Comparison of ENCODE assay signal across 11 mouse cellular contexts in the genomic region with DNA sequence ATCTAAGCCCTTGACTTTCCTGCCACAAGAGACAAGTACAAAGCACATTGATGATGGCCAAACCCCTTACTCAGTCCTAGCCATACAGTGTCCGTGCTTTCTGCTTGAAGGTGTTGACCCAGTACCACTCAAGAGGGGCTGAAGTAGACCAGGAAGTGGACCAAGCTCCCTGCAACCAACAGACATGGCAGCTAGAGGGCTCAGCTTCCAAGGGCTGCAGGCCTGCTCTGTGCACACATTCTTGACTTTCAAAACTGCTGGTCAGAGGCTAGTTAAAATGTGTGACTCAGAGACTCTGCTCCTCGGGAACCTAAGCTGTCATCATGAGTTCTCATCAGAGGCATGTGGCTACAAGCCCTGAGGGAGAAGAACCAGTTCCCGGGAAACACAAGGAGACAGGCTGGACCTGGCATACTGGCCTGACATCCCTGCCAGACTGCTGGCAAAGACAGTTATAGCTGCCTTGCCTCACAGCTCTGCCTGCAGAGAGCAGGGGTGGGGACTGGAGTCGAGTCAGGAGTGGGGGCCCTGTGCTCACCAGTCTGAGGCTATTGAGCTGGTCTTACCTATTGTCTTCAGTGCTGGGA. TPM values are rescaled to one million over a fixed set of nuclear protein-coding genes. Genes with fewer than 3 reads are reported as not detected.
DNase-seq lines count a peak whose midpoint lies in the region; ATAC-seq and TF ChIP-seq lines count a peak whose summit lies in the region.
"Had no signal": no experiment of that assay in that cellular context is flagged by ENCODE, and none has a peak within 500 bp of the region (broad histone marks: within the 10 kb centered on the region; RNA-seq: fewer than 3 reads in every experiment).

No protein-coding gene starts in this region.

- no peak overlapping the region for H3K27ac ChIP-seq in intestine, postnatal 0 days (ENCODE audit: low read depth, low read length)
- no peak overlapping the region for H3K27ac ChIP-seq in intestine, embryonic 15.5 days
- no peak overlapping the region for H3K27ac ChIP-seq in midbrain, embryonic 14.5 days (replicated peaks; ENCODE audit: low read depth, low read length)
- H3K27ac ChIP-seq: forebrain, embryonic 15.5 days; liver, embryonic 13.5 days had no signal

- H3K4me3 ChIP-seq in intestine, postnatal 0 days (ENCODE audit: low read depth, low read length), result no peak overlapping the region
- H3K4me3 ChIP-seq in intestine, embryonic 15.5 days (replicated peaks), result no peak overlapping the region
- no peak overlapping the region for H3K4me3 ChIP-seq in midbrain, embryonic 14.5 days (replicated peaks; ENCODE audit: low read depth, low read length)
- H3K4me3 ChIP-seq: forebrain, embryonic 15.5 days; liver, embryonic 13.5 days had no signal

- 62% methylated on average over 4 of the region's 4 CpGs for WGBS in intestine, postnatal 0 days
- WGBS in intestine, embryonic 15.5 days, result 66% methylated on average over 4 of the region's 4 CpGs
- 71% methylated on average over 4 of the region's 4 CpGs for WGBS in midbrain, embryonic 14.5 days

- H3K9me3 ChIP-seq in intestine, postnatal 0 days (ENCODE audit: control insufficient read depth), result no peaks in the 10 kb centered on the region
- H3K9me3 ChIP-seq in intestine, embryonic 15.5 days, result no peaks in the 10 kb centered on the region
- H3K9me3 ChIP-seq in midbrain, embryonic 14.5 days (ENCODE audit: control insufficient read depth, low read length), result no peaks in the 10 kb centered on the region
- H3K9me3 ChIP-seq: forebrain, embryonic 15.5 days; liver, embryonic 13.5 days had no signal

- DNase-seq in NIH3T3 (ENCODE audit: low read depth), result peak; percentile 71
- peak; percentile 93 for DNase-seq in cerebellum, adult 11-12 months
- peak; percentile 15 for DNase-seq in gastrocnemius, postnatal 14 days
- no peak for DNase-seq in midbrain, embryonic 14.5 days
- DNase-seq: liver, embryonic 13.5 days; thymus, postnatal 36 days had no signal

- H3K27me3 ChIP-seq in intestine, postnatal 0 days (replicated peaks; ENCODE audit: control insufficient read depth, insufficient read depth, low read length), result no peaks in the 10 kb centered on the region
- H3K27me3 ChIP-seq in intestine, embryonic 15.5 days (replicated peaks), result 0 out of 2 replicates have a peak, but pooled peaks cover 3% of the 10 kb centered on the region
- no peaks in the 10 kb centered on the region for H3K27me3 ChIP-seq in midbrain, embryonic 14.5 days (ENCODE audit: control insufficient read depth, insufficient read depth, low read length)
- H3K27me3 ChIP-seq: forebrain, embryonic 15.5 days had no signal

- no peak overlapping the region for H3K4me2 ChIP-seq in intestine, postnatal 0 days (replicated peaks; ENCODE audit: low read depth)
- no peak overlapping the region for H3K4me2 ChIP-seq in intestine, embryonic 15.5 days (replicated peaks)
- no peak overlapping the region for H3K4me2 ChIP-seq in midbrain, embryonic 14.5 days (ENCODE audit: low read length)
- H3K4me2 ChIP-seq: forebrain, embryonic 15.5 days; liver, embryonic 13.5 days had no signal

- H3K4me1 ChIP-seq in intestine, postnatal 0 days (replicated peaks; ENCODE audit: control insufficient read depth, insufficient read depth, low read length), result no peaks in the 10 kb centered on the region
- H3K4me1 ChIP-seq in intestine, embryonic 15.5 days (replicated peaks), result no peaks in the 10 kb centered on the region
- H3K4me1 ChIP-seq in midbrain, embryonic 14.5 days (ENCODE audit: control insufficient read depth, insufficient read depth, low read length), result no peaks in the 10 kb centered on the region; the same call in 1 of the 2 replicates
- H3K4me1 ChIP-seq: forebrain, embryonic 15.5 days; liver, embryonic 13.5 days had no signal

- no peaks in the 10 kb centered on the region for H3K36me3 ChIP-seq in intestine, postnatal 0 days (ENCODE audit: control insufficient read depth, insufficient read depth)
- no peaks in the 10 kb centered on the region for H3K36me3 ChIP-seq in intestine, embryonic 15.5 days
- H3K36me3 ChIP-seq in midbrain, embryonic 14.5 days (ENCODE audit: control insufficient read depth, insufficient read depth, low read length), result no peaks in the 10 kb centered on the region
- H3K36me3 ChIP-seq: forebrain, embryonic 15.5 days; liver, embryonic 13.5 days had no signal

- no peak for ATAC-seq in intestine, postnatal 0 days
- ATAC-seq in intestine, embryonic 15.5 days, result no peak
- ATAC-seq in midbrain, embryonic 14.5 days (ENCODE audit: low FRiP score, low TSS enrichment), result no peak
- ATAC-seq in CD4-positive, CD25-positive, alpha-beta regulatory T cell, adult 4 months, result no peak
- ATAC-seq: forebrain, embryonic 15.5 days had no signal

- intact Hi-C loops in gastrocnemius, postnatal 14 days (cut with DNase I; ENCODE audit: low total_unique reads), result no loop called here

- TF ChIP-seq CTCF in intestine, postnatal 0 days (IDR thresholded peaks at IDR 0.05; ENCODE audit: low read depth), result peak; percentile 34

- H3K9ac ChIP-seq in intestine, postnatal 0 days (ENCODE audit: low read depth, low read length), result no peak overlapping the region
- H3K9ac ChIP-seq in intestine, embryonic 15.5 days, result no peak overlapping the region
- no peak overlapping the region for H3K9ac ChIP-seq in midbrain, embryonic 14.5 days (replicated peaks; ENCODE audit: low read length)
- H3K9ac ChIP-seq: forebrain, embryonic 15.5 days; liver, embryonic 13.5 days had no signal

RNA-seq across cellular contexts. Expression of gene Bhlhe23, which starts 37.4 kb away (rescaled TPM):
- not detected in 2 replicates for polyA plus RNA-seq in intestine, postnatal 0 days (2015; fragmentation: Nextera tagmentation; extraction: Ambion mirVana)
- polyA plus RNA-seq in intestine, embryonic 15.5 days (2015; fragmentation: Nextera tagmentation; extraction: Ambion mirVana), result not detected in 2 replicates
- total RNA-seq in gastrocnemius, postnatal 14 days (2021), result not detected
- polyA plus RNA-seq in midbrain, embryonic 14.5 days (2014; fragmentation: Nextera tagmentation; extraction: Ambion mirVana), result 20.1 and 21.3 TPM in 2 replicates
- not detected for polyA plus RNA-seq in CD4-positive, CD25-positive, alpha-beta regulatory T cell, adult 4 months (2017; shearing (Covaris generic))
- polyA plus RNA-seq: intestine, embryonic 14.5 days; liver, embryonic 13.5 days had no signal

Comparison
In these comparisons a context has a peak if more than half of its experiments do, and no peak if none do; other contexts are left out.
1. RNA of gene Bhlhe23, which starts 37.4 kb away (polyA plus RNA-seq): 20.1 to 21.3 TPM in midbrain, embryonic 14.5 days; not detected in intestine, postnatal 0 days, not detected in intestine, embryonic 15.5 days and not detected in CD4-positive, CD25-positive, alpha-beta regulatory T cell, adult 4 months; every median in the first group is over 10 times any median in the second.